Mouse (Mus musculus) ovary, postnatal 36 days (tissue): ENCODE data around the gene Nupl2.
A peak's percentile ranks its signal among the peaks of the same experiment; 100 is the strongest.

Experiments used
- DNase-seq: peaks from one replicate; pipeline ENCODE4 v3.0.0; 2022; ENCODE audit warnings: low spot score, mixed read lengths

The Nupl2 gene

GRCm38 (mm10) chr5:24164789-24165445 is at the start of gene Nupl2:
TSS of gene Nupl2 (plus strand) at chr5:24164963.
- DNase-seq: peak; percentile 91

- no peak for DNase-seq
Observed at GRCm38 (mm10) chr5:24122221-24122620, 42.5 kb upstream of the Nupl2 start.

GRCm38 (mm10) chr5:24124175-24124574 is 40.6 kb upstream of the Nupl2 start:
- no peak for DNase-seq

GRCm38 (mm10) chr5:24124579-24125276 is 40.0 kb upstream of the Nupl2 start:
- DNase-seq: no peak

GRCm38 (mm10) chr5:24125910-24126636 is 38.7 kb upstream of the Nupl2 start:
- no peak for DNase-seq

- no peak for DNase-seq
Observed at GRCm38 (mm10) chr5:24126967-24127366, 37.8 kb upstream of the Nupl2 start.

GRCm38 (mm10) chr5:24146964-24147363 is 17.8 kb upstream of the Nupl2 start:
- DNase-seq: no peak

GRCm38 (mm10) chr5:24152199-24152598 is 12.6 kb upstream of the Nupl2 start:
- no peak for DNase-seq

GRCm38 (mm10) chr5:24156774-24157173 is 8.0 kb upstream of the Nupl2 start:
- no peak for DNase-seq

GRCm38 (mm10) chr5:24167263-24167662 is 2.5 kb downstream of the Nupl2 start:
- DNase-seq: no peak

- no peak for DNase-seq
Observed at GRCm38 (mm10) chr5:24169881-24170280, 5.1 kb downstream of the Nupl2 start.

GRCm38 (mm10) chr5:24172092-24172491 is 7.3 kb downstream of the Nupl2 start:
- no peak for DNase-seq

GRCm38 (mm10) chr5:24181514-24182295 is 16.9 kb downstream of the Nupl2 start:
- DNase-seq: no peak

GRCm38 (mm10) chr5:24182296-24182734 is 17.6 kb downstream of the Nupl2 start:
- DNase-seq: no peak

- no peak for DNase-seq
Observed at GRCm38 (mm10) chr5:24183096-24183495, 18.3 kb downstream of the Nupl2 start.

- DNase-seq: no peak
Observed at GRCm38 (mm10) chr5:24184011-24184410, 19.2 kb downstream of the Nupl2 start.

GRCm38 (mm10) chr5:24188476-24188875 is 23.7 kb downstream of the Nupl2 start:
- no peak for DNase-seq

- DNase-seq: no peak
Observed at GRCm38 (mm10) chr5:24191821-24192220, 27.1 kb downstream of the Nupl2 start.

- DNase-seq: no peak
Observed at GRCm38 (mm10) chr5:24201006-24201405, 36.2 kb downstream of the Nupl2 start.

GRCm38 (mm10) chr5:24202492-24202891 is 37.7 kb downstream of the Nupl2 start:
- no peak for DNase-seq

- no peak for DNase-seq
Observed at GRCm38 (mm10) chr5:24203266-24203665, 38.5 kb downstream of the Nupl2 start.

GRCm38 (mm10) chr5:24207965-24208364 is 43.2 kb downstream of the Nupl2 start:
- DNase-seq: no peak
